Mouse (Mus musculus) heart, postnatal 0 days (tissue): ENCODE results near the gene Elk4. TPM values are rescaled to one million over a fixed set of nuclear protein-coding genes. Genes with fewer than 3 reads are reported as not detected.

Experiments
- ATAC-seq: fragments of 200-750 bp; cut with Nextera tagmentation; 2 replicates; pipeline ENCODE4 v1.8.0; 2017; ENCODE audit warnings: low read depth, moderate number of reproducible peaks, moderate library complexity; ENCODE audit not compliant: insufficient read depth
- DNase-seq: peaks from one replicate; pipeline ENCODE4 v3.0.0-alpha.2; 2016; ENCODE audit warnings: low spot score
- H3K27ac ChIP-seq: fragments of 300-500 bp; sonication (generic); 2 replicates; pipeline ENCODE4 v1.5.1; 2014; ENCODE audit warnings: low read depth, mild to moderate bottlenecking
- H3K27me3 ChIP-seq: fragments of 300-500 bp; sonication (generic); 2 replicates; pipeline ENCODE4 v1.6.1; 2014; ENCODE audit warnings: low read length, mixed read lengths; ENCODE audit not compliant: control insufficient read depth, insufficient read depth
- H3K36me3 ChIP-seq: fragments of 300-500 bp; sonication (generic); replicated peaks from 2 replicates; pipeline ENCODE4 v1.6.1; 2014; ENCODE audit warnings: low read length, mixed read lengths; ENCODE audit not compliant: control insufficient read depth, insufficient read depth
- H3K4me1 ChIP-seq: fragments of 300-500 bp; sonication (generic); 2 replicates; pipeline ENCODE4 v1.6.1; 2014; ENCODE audit warnings: antibody characterized with exemption; ENCODE audit not compliant: control insufficient read depth, insufficient read depth
- H3K4me2 ChIP-seq: fragments of 300-500 bp; sonication (generic); 2 replicates; pipeline ENCODE4 v1.6.1; 2014; ENCODE audit warnings: low read depth, mild to moderate bottlenecking, low read length, moderate library complexity
- H3K4me3 ChIP-seq: fragments of 300-500 bp; sonication (generic); 2 replicates; pipeline ENCODE4 v1.5.1; 2014; ENCODE audit warnings: low read depth, low read length
- H3K9ac ChIP-seq: fragments of 300-500 bp; sonication (generic); replicated peaks from 2 replicates; pipeline ENCODE4 v1.6.1; 2014; ENCODE audit warnings: low read depth, low read length, mixed read lengths
- H3K9me3 ChIP-seq: fragments of 300-500 bp; sonication (generic); replicated peaks from 2 replicates; pipeline ENCODE4 v1.6.1; 2016; ENCODE audit warnings: low read length; ENCODE audit not compliant: control insufficient read depth
- CTCF ChIP-seq: IDR thresholded peaks from 2 replicates; pipeline ENCODE4 v1.5.1; 2016; ENCODE audit warnings: antibody characterized with exemption, control low read depth, low read depth
- EP300 ChIP-seq: IDR thresholded peaks from 2 replicates; pipeline ENCODE4 v1.6.1; 2016; ENCODE audit warnings: antibody characterized with exemption, low read depth
- WGBS: fragments of 180-500 bp; shearing (Covaris S2); extraction: QIAGEN DNeasy Blood & Tissue Kit; methylation state at CpG from one replicate; pipeline ENCODE4 v1.1.7; 2014; 5-methylcytosine and 5-hydroxymethylcytosine counted together
- polyA plus RNA-seq: library from polyadenylated mRNA; unstranded; fragments of >200 nt; fragmentation: Nextera tagmentation; extraction: Ambion mirVana; gene quantifications from 2 replicates; pipeline ENCODE4 v1.2.1, GENCODE M21; 2015
- total RNA-seq: library from RNA; depleted of rRNA; stranded (reverse); fragments of >200 nt; gene quantifications from 2 replicates; pipeline ENCODE4 v1.2.3, GENCODE M21; 2014; ENCODE audit warnings: low replicate concordance

Elk4 gene
- total and polyA plus RNA-seq, 2 experiments from 2014 or later = 13.3 to 32.9 TPM

DNA sequence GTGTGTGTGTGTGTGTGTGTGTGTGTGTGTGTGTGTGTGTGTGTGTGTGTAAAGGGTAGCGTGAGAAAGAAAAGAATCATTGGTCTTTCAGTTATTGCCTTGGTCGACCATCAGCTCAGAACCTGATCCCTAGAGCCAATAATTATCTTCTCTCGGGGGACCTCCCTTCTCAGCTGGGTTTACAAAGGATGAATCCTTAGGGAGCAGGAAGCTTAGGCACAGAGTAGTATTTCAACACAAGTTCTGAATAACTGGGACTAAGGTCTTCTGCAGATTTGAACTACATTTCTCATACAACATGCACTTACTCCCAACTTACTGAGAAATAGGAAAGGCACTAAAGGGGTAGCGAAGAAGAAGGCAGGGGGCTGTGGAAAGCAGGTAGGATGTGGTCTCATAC lies 17.9 kb upstream of the Elk4 start:
- Histone ChIP-seq H3K4me3 (no peak overlapping the region), H3K4me1 (no peaks in the 10 kb centered on the region), H3K9ac (no peak overlapping the region), H3K27ac (no peak overlapping the region), H3K9me3 (no peaks in the 10 kb centered on the region), H3K36me3 (no peaks in the 10 kb centered on the region), H3K27me3 (no peaks in the 10 kb centered on the region), H3K4me2 (no peak overlapping the region)
- DNase-seq = no peak
- no peak for ATAC-seq
- TF ChIP-seq EP300 = no peak
- TF ChIP-seq CTCF = no peak
- 70% methylated on average over 4 of the region's 4 CpGs for WGBS

DNA sequence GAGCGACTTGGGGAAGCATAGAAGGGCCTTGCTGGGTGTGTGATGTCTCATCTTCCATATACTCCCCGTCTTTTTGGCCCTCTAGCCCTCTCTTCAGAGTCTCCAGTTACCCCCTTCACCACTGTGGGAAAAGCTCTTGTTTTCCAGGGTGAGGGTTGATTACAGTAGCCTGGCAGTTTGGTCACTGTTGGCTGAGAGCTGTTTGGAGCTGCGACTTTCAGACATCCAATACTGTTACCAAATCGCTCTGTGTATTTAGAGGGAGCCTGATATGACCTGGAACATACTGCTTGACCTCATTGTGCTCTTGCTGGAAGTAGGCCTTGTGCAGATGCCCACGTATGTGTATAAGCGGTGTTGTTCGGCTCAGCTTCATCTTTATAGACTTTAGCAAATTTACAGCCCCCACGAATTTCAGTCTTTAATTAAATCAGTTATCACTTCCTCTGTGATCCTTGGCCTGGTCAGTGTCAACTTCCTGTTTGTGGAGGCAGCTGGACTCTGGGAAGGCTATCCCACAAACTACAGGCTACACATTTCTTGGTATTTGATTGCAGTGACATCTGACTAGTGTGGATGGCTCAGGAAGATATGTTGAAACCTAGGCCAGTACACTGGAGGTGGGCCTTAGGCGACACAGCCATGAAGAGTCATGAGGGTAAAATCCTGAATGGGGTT lies 17.2 kb upstream of the Elk4 start:
- no peak for DNase-seq
- WGBS = 73% methylated on average over 9 of the region's 9 CpGs

DNA sequence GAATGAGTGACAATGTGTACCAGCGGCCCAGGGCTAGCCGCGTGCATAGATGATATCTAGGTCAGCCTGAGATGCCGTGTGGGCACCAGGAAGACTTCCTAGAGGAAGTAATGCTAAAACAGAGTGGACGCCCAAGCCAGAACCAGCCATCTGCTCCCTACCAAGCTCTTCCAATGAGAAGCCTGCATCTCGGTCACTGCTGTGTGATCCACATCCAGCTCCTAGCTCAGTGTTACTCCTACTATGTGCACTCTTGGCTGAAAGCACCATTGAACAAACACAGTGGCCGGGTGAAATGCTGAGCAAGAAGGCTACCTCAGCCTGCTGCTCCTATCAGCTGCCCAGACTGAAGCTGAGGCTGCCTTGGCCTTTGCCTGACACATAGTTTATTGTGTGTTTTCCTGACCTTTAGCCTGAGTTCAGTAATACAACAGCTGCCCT lies 14.8 kb upstream of the Elk4 start:
- Histone ChIP-seq H3K9me3 (no peaks in the 10 kb centered on the region), H3K4me1 (no peaks in the 10 kb centered on the region), H3K27me3 (no peaks in the 10 kb centered on the region), H3K27ac (no peak overlapping the region), H3K9ac (no peak overlapping the region), H3K4me2 (no peak overlapping the region), H3K36me3 (no peaks in the 10 kb centered on the region), H3K4me3 (no peak overlapping the region)
- 74% methylated on average over 7 of the region's 7 CpGs for WGBS
- ATAC-seq (no peak), DNase-seq (no peak)
- TF ChIP-seq CTCF (no peak), EP300 (no peak)

More for the DNA sequence above, 17.2 kb upstream of the Elk4 start:
- no peaks in the 10 kb centered on the region for H3K36me3 ChIP-seq
- no peak overlapping the region for H3K4me2 ChIP-seq
- no peak for ATAC-seq
- no peak overlapping the region for H3K4me3 ChIP-seq
- H3K9ac ChIP-seq = no peak overlapping the region
- H3K9me3 ChIP-seq = no peaks in the 10 kb centered on the region
- no peaks in the 10 kb centered on the region for H3K4me1 ChIP-seq
- TF ChIP-seq CTCF (no peak), EP300 (no peak)
- no peak overlapping the region for H3K27ac ChIP-seq
- no peaks in the 10 kb centered on the region for H3K27me3 ChIP-seq

DNA sequence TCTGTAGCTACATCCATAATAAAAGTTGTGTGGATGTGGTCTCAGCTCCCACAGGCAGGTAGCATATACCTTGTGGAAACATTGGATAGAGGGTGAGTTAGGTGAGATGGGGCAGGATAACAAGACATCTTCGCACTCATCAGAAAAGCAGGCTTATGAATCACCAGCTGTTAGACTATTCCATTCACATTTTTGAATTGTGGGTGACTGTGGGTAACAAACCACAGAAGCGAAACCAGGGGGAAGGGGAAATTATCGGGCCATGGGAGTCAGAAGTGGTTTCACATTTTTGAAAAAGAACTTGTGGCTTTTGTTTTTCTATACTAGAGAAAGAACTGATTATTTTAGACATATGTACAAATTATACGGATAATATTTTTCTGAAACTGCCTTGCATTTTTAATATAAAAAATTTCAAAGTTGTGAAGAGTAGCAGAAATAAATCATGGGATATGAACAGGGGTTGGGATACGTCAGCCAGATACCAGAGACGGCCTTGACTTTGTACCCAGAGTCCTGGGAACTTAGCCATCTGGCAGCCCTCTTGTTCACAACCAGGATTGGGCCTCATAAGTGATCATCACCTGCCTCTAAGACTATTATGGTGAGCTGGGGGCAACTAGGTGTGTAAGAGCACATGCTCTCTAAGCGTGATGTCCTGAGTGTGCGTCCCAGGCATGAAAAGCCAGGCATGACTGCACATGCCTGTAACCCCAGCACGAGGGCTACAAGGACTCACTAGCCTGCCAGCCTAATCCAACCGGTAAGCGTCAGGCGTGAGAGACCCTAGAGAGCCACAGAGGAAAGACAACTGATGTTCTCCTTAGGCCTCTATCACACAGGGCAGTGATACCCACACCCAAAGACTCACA lies 14.0 kb upstream of the Elk4 start:
- H3K36me3 ChIP-seq = no peaks in the 10 kb centered on the region
- H3K4me2 ChIP-seq = no peak overlapping the region
- no peaks in the 10 kb centered on the region for H3K4me1 ChIP-seq
- WGBS = 73% methylated on average over 12 of the region's 12 CpGs
- no peak for ATAC-seq
- H3K27me3 ChIP-seq = no peaks in the 10 kb centered on the region
- H3K9me3 ChIP-seq = no peaks in the 10 kb centered on the region
- DNase-seq = no peak
- no peak overlapping the region for H3K4me3 ChIP-seq
- H3K9ac ChIP-seq = no peak overlapping the region
- TF ChIP-seq CTCF = no peak
- no peak overlapping the region for H3K27ac ChIP-seq

DNA sequence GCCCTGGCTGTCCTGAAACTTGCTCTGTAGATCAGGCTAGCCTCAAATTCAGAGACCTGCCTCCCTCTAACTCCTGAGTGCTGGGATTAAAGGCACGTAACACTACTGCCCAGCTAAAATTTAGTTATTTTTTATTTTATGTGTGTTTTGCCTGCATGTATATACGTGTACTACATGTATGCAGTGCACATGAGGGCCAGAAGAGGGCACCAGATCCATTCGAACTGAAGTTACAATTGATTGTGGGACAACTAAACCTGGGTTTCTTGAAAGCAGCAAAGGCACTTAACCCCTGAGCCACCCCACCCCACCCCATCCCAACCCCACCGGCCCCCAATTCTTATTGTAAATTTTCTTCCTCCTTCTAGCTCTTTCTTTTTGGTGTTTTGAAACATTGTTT lies 12.3 kb upstream of the Elk4 start:
- TF ChIP-seq EP300 = no peak
- TF ChIP-seq CTCF = peak; percentile 69
- WGBS = 35% methylated on average over 4 of the region's 4 CpGs
- Histone ChIP-seq H3K4me1 (no peaks in the 10 kb centered on the region), H3K36me3 (no peaks in the 10 kb centered on the region), H3K27me3 (no peaks in the 10 kb centered on the region), H3K9me3 (no peaks in the 10 kb centered on the region), H3K9ac (no peak overlapping the region), H3K27ac (no peak overlapping the region), H3K4me3 (no peak overlapping the region), H3K4me2 (no peak overlapping the region)
- ATAC-seq (no peak), DNase-seq (no peak)
